Mouse (Mus musculus): ENCODE data around the gene Adamts14. TPM values are rescaled to one million over a fixed set of nuclear protein-coding genes. Genes with fewer than 3 reads are reported as not detected.

The Adamts14 gene
- polyA plus RNA-seq, 1 experiment from 2014 or later: 1.2 TPM

DNA sequence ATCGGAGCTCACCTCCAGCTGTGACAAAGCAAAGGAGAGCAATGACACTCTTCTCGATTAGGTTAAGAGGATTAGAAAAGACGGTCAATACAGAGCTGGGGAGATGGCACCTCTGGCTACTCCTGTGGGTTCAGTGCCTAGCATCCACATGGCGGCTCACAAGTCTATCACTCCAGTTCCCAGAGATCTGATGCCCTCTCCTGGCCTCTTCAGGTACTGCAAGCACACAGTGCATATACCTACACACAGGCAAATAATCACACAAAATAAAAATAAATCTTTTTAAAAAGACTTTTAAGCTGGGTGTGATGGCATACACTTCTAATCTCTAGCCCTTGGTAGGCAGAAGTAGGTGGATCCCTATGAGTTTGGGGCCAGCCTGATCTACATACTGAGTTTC is 53.9 kb downstream of the Adamts14 start:
- H3K4me3 ChIP-seq (replicated peaks): no peak overlapping the region
- no peak overlapping the region for H3K9ac ChIP-seq
- 93% methylated on average over 4 of the region's 4 CpGs for WGBS
- no peaks in the 10 kb centered on the region for H3K27me3 ChIP-seq (replicated peaks)
- H3K36me3 ChIP-seq: no peaks in the 10 kb centered on the region
- H3K9me3 ChIP-seq: no peaks in the 10 kb centered on the region
- no peaks in the 10 kb centered on the region for H3K4me1 ChIP-seq
- no peak overlapping the region for H3K27ac ChIP-seq
- H3K4me2 ChIP-seq: no peak overlapping the region
- no peak for ATAC-seq (ENCODE audit: insufficient read depth, low FRiP score, low read depth)

GRCm38 (mm10) chr10:61216163-61216562 is 57.1 kb downstream of the Adamts14 start:
- no peak for ATAC-seq (ENCODE audit: insufficient read depth, low FRiP score, low read depth)

DNA sequence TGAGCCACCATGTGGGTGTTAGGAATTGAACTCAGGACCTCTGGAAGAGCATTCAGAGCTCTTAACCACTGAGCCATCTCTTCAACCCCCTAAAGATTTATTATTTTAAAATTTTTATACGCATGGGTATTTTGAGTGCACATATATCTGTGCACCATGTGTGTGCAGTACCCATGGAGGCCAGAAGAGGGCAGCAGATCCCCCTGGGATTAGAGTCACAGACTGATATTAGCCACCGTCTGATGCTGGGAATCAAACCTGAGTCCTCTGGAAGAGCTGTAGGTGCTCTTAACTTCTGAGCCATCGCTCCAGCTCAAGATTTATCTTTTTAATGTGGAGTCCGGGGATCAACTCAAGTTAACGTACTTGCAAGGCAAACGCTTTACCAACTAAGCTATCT is 57.6 kb downstream of the Adamts14 start:
- WGBS: 96% methylated on average over 6 of the region's 6 CpGs
- ATAC-seq (ENCODE audit: insufficient read depth, low FRiP score, low read depth): no peak
- H3K27ac ChIP-seq: no peak overlapping the region
- H3K4me1 ChIP-seq: no peaks in the 10 kb centered on the region; the same call in 1 of the 2 replicates
- H3K27me3 ChIP-seq (replicated peaks): no peaks in the 10 kb centered on the region
- no peak overlapping the region for H3K9ac ChIP-seq
- H3K36me3 ChIP-seq: no peaks in the 10 kb centered on the region
- H3K4me3 ChIP-seq (replicated peaks): no peak overlapping the region
- H3K9me3 ChIP-seq: no peaks in the 10 kb centered on the region
- no peak overlapping the region for H3K4me2 ChIP-seq

More at GRCm38 (mm10) chr10:61216163-61216562, 57.1 kb downstream of the Adamts14 start:
- H3K9ac ChIP-seq: no peak overlapping the region
- H3K36me3 ChIP-seq: no peaks in the 10 kb centered on the region
- no peak overlapping the region for H3K27ac ChIP-seq
- H3K4me2 ChIP-seq: no peak overlapping the region
- no peaks in the 10 kb centered on the region for H3K27me3 ChIP-seq (replicated peaks)
- no peak overlapping the region for H3K4me3 ChIP-seq (replicated peaks)
- H3K9me3 ChIP-seq: no peaks in the 10 kb centered on the region
- WGBS: 62% methylated on average over 4 of the region's 4 CpGs
- H3K4me1 ChIP-seq: no peaks in the 10 kb centered on the region; the same call in 1 of the 2 replicates

DNA sequence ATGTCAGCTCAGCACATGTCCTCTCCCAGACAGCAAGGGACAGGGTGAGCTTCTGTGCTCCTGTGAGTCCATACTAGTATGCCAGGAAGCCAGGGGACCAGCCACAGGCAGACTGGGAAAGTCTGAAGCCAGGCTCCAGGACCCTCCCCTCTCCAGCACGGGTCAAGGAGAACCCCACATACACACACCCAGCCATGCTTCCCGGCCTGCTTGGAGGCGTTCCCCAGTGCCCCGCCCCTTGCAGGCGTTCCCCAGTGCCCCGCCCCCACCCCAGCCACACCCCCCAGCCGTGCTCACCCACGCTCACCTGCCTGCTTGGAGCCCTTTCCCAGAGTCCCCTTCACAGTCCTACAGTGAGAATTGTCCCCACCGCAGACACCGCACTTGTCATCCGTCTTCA is 60.4 kb downstream of the Adamts14 start:
- Histone ChIP-seq H3K27ac (no peak overlapping the region), H3K36me3 (no peaks in the 10 kb centered on the region), H3K4me1 (no peaks in the 10 kb centered on the region; the same call in 1 of the 2 replicates), H3K9me3 (no peaks in the 10 kb centered on the region), H3K4me3 (replicated peaks) (no peak overlapping the region), H3K9ac (no peak overlapping the region), H3K4me2 (peak overlapping the region; percentile 11; the same call in 1 of the 2 replicates), H3K27me3 (replicated peaks) (no peaks in the 10 kb centered on the region)
- WGBS: 11% methylated on average over 11 of the region's 11 CpGs
- ATAC-seq (ENCODE audit: insufficient read depth, low FRiP score, low read depth): peak; percentile 64; the same call in 1 of the 2 replicates

- 11% methylated on average over 13 of the region's 13 CpGs for WGBS
- no peak for ATAC-seq (ENCODE audit: insufficient read depth, low FRiP score, low read depth)
- Histone ChIP-seq H3K4me1 (no peaks in the 10 kb centered on the region; the same call in 1 of the 2 replicates), H3K36me3 (no peaks in the 10 kb centered on the region), H3K4me2 (no peak overlapping the region), H3K9me3 (no peaks in the 10 kb centered on the region), H3K4me3 (replicated peaks) (no peak overlapping the region), H3K27ac (no peak overlapping the region), H3K9ac (no peak overlapping the region), H3K27me3 (replicated peaks) (no peaks in the 10 kb centered on the region)
Observed at GRCm38 (mm10) chr10:61211743-61212142, 61.5 kb downstream of the Adamts14 start.

GRCm38 (mm10) chr10:61211105-61211504 is 62.1 kb downstream of the Adamts14 start:
- no peak for ATAC-seq (ENCODE audit: insufficient read depth, low FRiP score, low read depth)
- Histone ChIP-seq H3K27me3 (replicated peaks) (no peaks in the 10 kb centered on the region), H3K9me3 (no peaks in the 10 kb centered on the region), H3K27ac (no peak overlapping the region), H3K4me2 (no peak overlapping the region), H3K9ac (no peak overlapping the region), H3K36me3 (no peaks in the 10 kb centered on the region), H3K4me1 (no peaks in the 10 kb centered on the region; the same call in 1 of the 2 replicates), H3K4me3 (replicated peaks) (no peak overlapping the region)
- WGBS: 74% methylated on average over 4 of the region's 4 CpGs

DNA sequence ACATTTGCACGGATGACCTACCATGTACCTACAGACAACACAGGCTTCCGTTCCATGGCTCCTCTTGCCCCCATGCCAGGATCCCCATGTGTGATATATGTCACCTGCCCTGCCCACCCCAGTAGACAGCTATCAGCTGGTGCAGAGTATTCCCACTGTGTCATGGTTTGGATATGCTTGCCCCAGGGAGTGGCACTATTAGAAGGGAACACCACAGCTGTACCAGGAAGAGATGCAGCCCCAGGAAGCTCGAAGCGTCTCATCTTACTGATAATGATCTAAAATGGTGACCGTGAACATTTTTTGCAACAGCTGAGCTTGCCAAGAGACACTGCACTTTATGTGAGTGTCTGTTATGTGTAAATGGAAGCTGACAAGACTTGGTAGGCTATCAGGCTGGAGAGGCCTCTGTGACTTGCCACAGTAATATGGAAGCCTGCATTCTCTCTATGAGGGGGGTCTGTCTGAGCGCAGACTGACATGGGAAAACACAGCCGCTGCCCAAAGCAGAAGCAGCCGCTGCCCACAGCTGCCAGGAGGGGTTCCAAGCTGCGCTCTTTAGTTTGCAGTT is 65.0 kb downstream of the Adamts14 start:
- 75% methylated on average over 9 of the region's 9 CpGs for WGBS
- no peaks in the 10 kb centered on the region for H3K36me3 ChIP-seq
- H3K4me1 ChIP-seq: no peaks in the 10 kb centered on the region; the same call in 1 of the 2 replicates
- ATAC-seq (ENCODE audit: insufficient read depth, low FRiP score, low read depth): no peak
- no peak overlapping the region for H3K4me2 ChIP-seq
- no peak overlapping the region for H3K27ac ChIP-seq
- no peaks in the 10 kb centered on the region for H3K27me3 ChIP-seq (replicated peaks)
- H3K4me3 ChIP-seq (replicated peaks): no peak overlapping the region
- no peak overlapping the region for H3K9ac ChIP-seq
- no peaks in the 10 kb centered on the region for H3K9me3 ChIP-seq

GRCm38 (mm10) chr10:61203930-61204329 is 69.3 kb downstream of the Adamts14 start:
- H3K27me3 ChIP-seq (replicated peaks): no peaks in the 10 kb centered on the region
- no peak overlapping the region for H3K4me2 ChIP-seq
- 0 out of 2 replicates have a peak, but pooled peaks cover 4% of the 10 kb centered on the region for H3K4me1 ChIP-seq
- no peak overlapping the region for H3K9ac ChIP-seq
- no peak for ATAC-seq (ENCODE audit: insufficient read depth, low FRiP score, low read depth)
- no peak overlapping the region for H3K4me3 ChIP-seq (replicated peaks)
- no peaks in the 10 kb centered on the region for H3K36me3 ChIP-seq
- no peak overlapping the region for H3K27ac ChIP-seq
- no peaks in the 10 kb centered on the region for H3K9me3 ChIP-seq
- WGBS: 51% methylated on average over 3 of the region's 3 CpGs

DNA sequence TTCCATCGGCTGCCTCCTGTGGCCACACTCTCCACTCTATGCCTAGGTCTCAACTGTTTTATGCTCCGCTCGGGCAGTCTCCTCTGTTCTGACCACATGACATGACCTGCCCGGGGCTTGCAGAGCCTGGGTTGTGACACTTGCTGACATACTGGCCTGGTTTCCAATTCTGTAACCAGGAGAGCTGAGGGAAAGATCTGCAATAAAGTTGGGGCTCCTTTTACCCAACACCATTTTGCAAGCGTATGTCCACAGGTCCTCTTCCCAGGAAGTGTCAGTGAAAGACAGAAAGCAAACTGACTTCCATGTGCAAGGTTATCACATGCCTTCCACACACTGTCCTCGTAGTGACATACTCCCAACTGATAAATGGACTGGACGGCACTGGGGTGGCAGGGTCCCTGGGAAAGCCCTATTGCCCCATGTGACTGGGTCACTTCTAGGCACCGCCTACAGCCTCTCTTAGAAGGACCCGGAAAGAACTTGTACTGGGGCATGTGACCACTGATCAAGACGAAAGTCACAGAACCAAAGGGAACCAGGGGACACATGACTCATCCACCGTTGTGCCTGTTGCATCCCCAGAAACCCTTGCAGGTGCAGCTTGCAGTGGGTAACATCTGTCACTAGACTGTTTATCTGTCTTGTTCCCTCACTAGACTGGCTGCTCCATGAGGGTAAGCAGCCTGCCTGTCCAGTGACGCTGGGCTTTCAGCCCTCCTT is 71.5 kb downstream of the Adamts14 start:
- WGBS: 73% methylated on average over 12 of the region's 12 CpGs
- ATAC-seq (ENCODE audit: insufficient read depth, low FRiP score, low read depth): no peak
- no peaks in the 10 kb centered on the region for H3K27me3 ChIP-seq (replicated peaks)
- no peaks in the 10 kb centered on the region for H3K36me3 ChIP-seq
- H3K9ac ChIP-seq: no peak overlapping the region
- H3K4me3 ChIP-seq (replicated peaks): no peak overlapping the region
- H3K4me1 ChIP-seq: 0 out of 2 replicates have a peak, but pooled peaks cover 4% of the 10 kb centered on the region
- H3K27ac ChIP-seq: no peak overlapping the region
- no peak overlapping the region for H3K4me2 ChIP-seq
- no peaks in the 10 kb centered on the region for H3K9me3 ChIP-seq

GRCm38 (mm10) chr10:61200998-61201397 is 72.2 kb downstream of the Adamts14 start:
- H3K9me3 ChIP-seq: no peaks in the 10 kb centered on the region
- H3K27me3 ChIP-seq (replicated peaks): no peaks in the 10 kb centered on the region
- 58% methylated on average over 9 of the region's 9 CpGs for WGBS
- H3K4me3 ChIP-seq (replicated peaks): no peak overlapping the region
- H3K4me1 ChIP-seq: 0 out of 2 replicates have a peak, but pooled peaks cover 4% of the 10 kb centered on the region
- H3K36me3 ChIP-seq: no peaks in the 10 kb centered on the region
- H3K9ac ChIP-seq: no peak overlapping the region
- ATAC-seq (ENCODE audit: insufficient read depth, low FRiP score, low read depth): no peak
- no peak overlapping the region for H3K4me2 ChIP-seq
- no peak overlapping the region for H3K27ac ChIP-seq

- ATAC-seq (ENCODE audit: insufficient read depth, low FRiP score, low read depth): no peak
- H3K36me3 ChIP-seq: no peaks in the 10 kb centered on the region
- WGBS: 86% methylated on average over 7 of the region's 7 CpGs
- no peak overlapping the region for H3K27ac ChIP-seq
- H3K9ac ChIP-seq: no peak overlapping the region
- H3K4me2 ChIP-seq: no peak overlapping the region
- H3K27me3 ChIP-seq (replicated peaks): no peaks in the 10 kb centered on the region
- H3K9me3 ChIP-seq: no peaks in the 10 kb centered on the region
- H3K4me1 ChIP-seq: peaks cover 4% of the 10 kb centered on the region; the same call in 1 of the 2 replicates
- no peak overlapping the region for H3K4me3 ChIP-seq (replicated peaks)
Observed at GRCm38 (mm10) chr10:61200232-61200820, 72.9 kb downstream of the Adamts14 start.

All from stomach, embryonic 15.5 days (tissue).